Mouse (Mus musculus) lung, postnatal 0 days (tissue): ENCODE measurements around the gene Ttyh2. TPM values are rescaled to one million over a fixed set of nuclear protein-coding genes. Genes with fewer than 3 reads are reported as not detected.
A peak's percentile ranks its signal among the peaks of the same experiment; 100 is the strongest.

ENCODE experiments used
- ATAC-seq: fragments of 200-750 bp; cut with Nextera tagmentation; 2 replicates; pipeline ENCODE4 v1.8.0; 2017; ENCODE audit warnings: moderate library complexity
- DNase-seq: peaks from one replicate; pipeline ENCODE4 v3.0.0-alpha.2; 2016; ENCODE audit warnings: low spot score
- H3K27ac ChIP-seq: fragments of 300-500 bp; sonication (generic); 2 replicates; pipeline ENCODE4 v1.5.1; 2014; ENCODE audit warnings: antibody characterized with exemption, mild to moderate bottlenecking, low read length, mixed read lengths
- H3K27me3 ChIP-seq: fragments of 300-500 bp; sonication (generic); replicated peaks from 2 replicates; pipeline ENCODE4 v1.6.1; 2014; ENCODE audit warnings: low read length, mixed read lengths; ENCODE audit not compliant: insufficient read depth
- H3K36me3 ChIP-seq: fragments of 300-500 bp; sonication (generic); 2 replicates; pipeline ENCODE4 v1.6.1; 2014; ENCODE audit warnings: low read length, mixed read lengths; ENCODE audit not compliant: insufficient read depth
- H3K4me1 ChIP-seq: fragments of 300-500 bp; sonication (generic); 2 replicates; pipeline ENCODE4 v1.6.1; 2014; ENCODE audit warnings: antibody characterized with exemption, low read depth, low read length, mixed read lengths; ENCODE audit not compliant: insufficient read depth
- H3K4me2 ChIP-seq: fragments of 300-500 bp; sonication (generic); replicated peaks from 2 replicates; pipeline ENCODE4 v1.6.1; 2014; ENCODE audit warnings: low read depth, mild to moderate bottlenecking, low read length, moderate library complexity, mixed read lengths
- H3K4me3 ChIP-seq: fragments of 300-500 bp; sonication (generic); 2 replicates; pipeline ENCODE4 v1.5.1; 2014; ENCODE audit warnings: low read depth, low read length
- H3K9ac ChIP-seq: fragments of 300-500 bp; sonication (generic); replicated peaks from 2 replicates; pipeline ENCODE4 v1.6.1; 2014; ENCODE audit warnings: low read depth, mild to moderate bottlenecking
- H3K9me3 ChIP-seq: fragments of 300-500 bp; sonication (generic); 2 replicates; pipeline ENCODE4 v1.6.1; 2016; ENCODE audit warnings: low read length, mixed read lengths
- CTCF ChIP-seq: IDR thresholded peaks from 2 replicates; pipeline ENCODE4 v1.5.1; 2016; ENCODE audit warnings: antibody characterized with exemption, mild to moderate bottlenecking
- EP300 ChIP-seq: IDR thresholded peaks from 2 replicates; pipeline ENCODE4 v1.6.1; 2016; ENCODE audit warnings: antibody characterized with exemption, mild to moderate bottlenecking, control low read depth
- WGBS: fragments of 180-500 bp; shearing (Covaris S2); extraction: QIAGEN DNeasy Blood & Tissue Kit; methylation state at CpG from one replicate; pipeline ENCODE4 v1.1.7; 2014; 5-methylcytosine and 5-hydroxymethylcytosine counted together
- polyA plus RNA-seq: library from polyadenylated mRNA; unstranded; fragments of >200 nt; fragmentation: Nextera tagmentation; extraction: Ambion mirVana; gene quantifications from 2 replicates; pipeline ENCODE4 v1.2.1, GENCODE M21; 2015

Gene Ttyh2
- polyA plus RNA-seq, 1 experiment from 2014 or later = 22.3 TPM

GRCm38 (mm10) chr11:114682321-114682900 is 7.2 kb downstream of the Ttyh2 start:
- Histone ChIP-seq H3K4me1 (peaks cover 3% of the 10 kb centered on the region; the same call in 1 of the 2 replicates), H3K4me3 (no peak overlapping the region), H3K36me3 (no peaks in the 10 kb centered on the region), H3K9me3 (no peaks in the 10 kb centered on the region), H3K27ac (no peak overlapping the region), H3K4me2 (no peak overlapping the region), H3K9ac (no peak overlapping the region), H3K27me3 (no peaks in the 10 kb centered on the region)
- DNase-seq (no peak), ATAC-seq (no peak)
- 90% methylated on average over 12 of the region's 13 CpGs for WGBS
- no peak for TF ChIP-seq CTCF
- no peak for TF ChIP-seq EP300

- no peaks in the 10 kb centered on the region for H3K36me3 ChIP-seq
- no peak for DNase-seq
- H3K9ac ChIP-seq = no peak overlapping the region
- no peak for ATAC-seq
- no peak overlapping the region for H3K4me3 ChIP-seq
- peaks cover 3% of the 10 kb centered on the region; the same call in 1 of the 2 replicates for H3K4me1 ChIP-seq
- H3K4me2 ChIP-seq = no peak overlapping the region
- no peak overlapping the region for H3K27ac ChIP-seq
- WGBS = 75% methylated on average over 10 of the region's 10 CpGs
- no peaks in the 10 kb centered on the region for H3K9me3 ChIP-seq
- TF ChIP-seq EP300 (no peak), CTCF (no peak)
- H3K27me3 ChIP-seq = no peaks in the 10 kb centered on the region
Observed at GRCm38 (mm10) chr11:114683029-114683721, 7.9 kb downstream of the Ttyh2 start.

- no peaks in the 10 kb centered on the region for H3K36me3 ChIP-seq
- no peak for DNase-seq
- WGBS = 65% methylated on average over 20 of the region's 20 CpGs
- no peak overlapping the region for H3K9ac ChIP-seq
- no peak overlapping the region for H3K4me2 ChIP-seq
- ATAC-seq = 0 out of 2 replicates have a peak, but pooled peaks have one; percentile 3
- no peak overlapping the region for H3K4me3 ChIP-seq
- TF ChIP-seq CTCF (no peak), EP300 (no peak)
- no peaks in the 10 kb centered on the region for H3K27me3 ChIP-seq
- no peak overlapping the region for H3K27ac ChIP-seq
- peaks cover 3% of the 10 kb centered on the region; the same call in 1 of the 2 replicates for H3K4me1 ChIP-seq
- H3K9me3 ChIP-seq = no peaks in the 10 kb centered on the region
Observed at GRCm38 (mm10) chr11:114683722-114684621, 8.7 kb downstream of the Ttyh2 start.

GRCm38 (mm10) chr11:114684627-114685373 is 9.6 kb downstream of the Ttyh2 start:
- WGBS = 70% methylated on average over 13 of the region's 14 CpGs
- H3K9ac ChIP-seq = no peak overlapping the region
- DNase-seq = no peak
- peak; percentile 54 for ATAC-seq
- H3K27ac ChIP-seq = no peak overlapping the region
- no peak overlapping the region for H3K4me3 ChIP-seq
- no peaks in the 10 kb centered on the region for H3K9me3 ChIP-seq
- H3K4me1 ChIP-seq = peaks cover 3% of the 10 kb centered on the region; the same call in 1 of the 2 replicates
- H3K27me3 ChIP-seq = no peaks in the 10 kb centered on the region
- H3K4me2 ChIP-seq = no peak overlapping the region
- TF ChIP-seq EP300 (no peak), CTCF (no peak)
- no peaks in the 10 kb centered on the region for H3K36me3 ChIP-seq

- no peaks in the 10 kb centered on the region for H3K27me3 ChIP-seq
- no peak overlapping the region for H3K9ac ChIP-seq
- no peak overlapping the region for H3K4me2 ChIP-seq
- H3K27ac ChIP-seq = no peak overlapping the region
- 77% methylated on average over 9 of the region's 9 CpGs for WGBS
- H3K4me3 ChIP-seq = no peak overlapping the region
- H3K9me3 ChIP-seq = no peaks in the 10 kb centered on the region
- no peaks in the 10 kb centered on the region for H3K4me1 ChIP-seq
- H3K36me3 ChIP-seq = no peaks in the 10 kb centered on the region
- TF ChIP-seq CTCF = no peak
- DNase-seq (no peak), ATAC-seq (no peak)
Observed at GRCm38 (mm10) chr11:114685526-114686040, 10.4 kb downstream of the Ttyh2 start.
